Mouse (Mus musculus) urinary bladder, postnatal 4 days (tissue): ENCODE measurements around the gene Pdx1.

Experiments
- DNase-seq, 2 experiments: peaks; one replicate each; pipeline ENCODE4 v3.0.0; 2021 to 2022; ENCODE audit warnings: low spot score in 2 of 2

Pdx1 gene

DNA sequence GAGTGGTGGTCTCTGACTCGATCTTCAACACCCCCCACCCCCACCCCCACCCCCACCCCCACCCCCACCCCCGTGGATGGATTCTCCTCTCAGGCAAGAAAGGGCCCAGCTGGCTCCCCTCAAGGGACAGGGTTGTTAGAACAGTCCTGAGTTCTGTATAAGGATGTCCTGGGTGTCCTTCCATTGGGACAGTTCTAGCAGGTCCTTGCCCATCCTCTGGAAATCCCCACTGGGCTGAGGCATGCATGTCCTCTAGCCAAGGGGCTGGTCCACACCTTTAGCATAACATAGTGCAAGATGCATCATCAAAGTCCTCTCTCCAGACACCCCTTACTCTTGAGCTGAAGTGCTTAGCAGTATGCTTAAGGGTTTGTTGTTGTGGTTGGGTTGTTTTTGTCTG, 40.0 kb downstream of the Pdx1 start:
- no peak for DNase-seq

DNA sequence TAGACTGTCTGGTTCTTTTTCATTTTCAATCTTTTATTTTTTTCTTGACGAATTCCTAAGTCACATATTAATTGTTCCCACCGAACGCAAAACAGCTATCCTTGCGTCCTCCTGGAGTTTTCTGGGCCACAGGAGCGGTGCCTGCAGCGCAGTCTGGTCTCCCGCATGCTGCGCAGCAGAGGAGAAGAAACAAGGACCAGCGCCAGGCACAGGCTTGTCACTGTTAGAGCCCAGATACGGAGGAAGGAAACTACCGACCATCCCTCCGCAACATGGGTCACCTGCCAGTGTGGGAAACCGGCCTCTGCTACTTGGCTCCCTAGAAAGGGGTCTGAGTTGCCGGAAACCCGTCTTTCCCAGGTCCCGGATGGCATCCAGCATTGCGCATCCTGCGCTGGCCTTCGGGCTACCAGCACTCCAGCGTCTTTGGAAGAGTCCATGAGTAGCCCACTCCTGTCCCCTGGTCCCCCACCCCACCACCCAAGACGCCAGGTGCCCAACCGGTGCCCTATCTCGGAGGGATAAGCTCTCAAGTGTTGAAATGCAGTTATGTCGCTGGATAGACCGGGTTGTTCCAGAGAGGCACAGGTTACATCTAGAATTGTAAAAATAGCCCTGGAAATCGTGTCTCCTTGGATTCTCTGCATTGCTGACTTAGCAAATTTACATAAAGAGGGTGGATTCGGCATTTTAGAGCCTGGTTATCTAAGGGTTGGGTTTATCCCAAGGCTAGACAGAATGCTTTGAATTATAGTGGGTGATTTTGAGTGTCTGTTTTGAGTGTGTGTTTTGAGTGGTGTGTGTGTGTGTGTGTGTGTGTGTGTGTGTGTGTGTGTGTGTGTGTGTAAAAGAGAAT, 43.3 kb downstream of the Pdx1 start:
- no peak for DNase-seq

DNA sequence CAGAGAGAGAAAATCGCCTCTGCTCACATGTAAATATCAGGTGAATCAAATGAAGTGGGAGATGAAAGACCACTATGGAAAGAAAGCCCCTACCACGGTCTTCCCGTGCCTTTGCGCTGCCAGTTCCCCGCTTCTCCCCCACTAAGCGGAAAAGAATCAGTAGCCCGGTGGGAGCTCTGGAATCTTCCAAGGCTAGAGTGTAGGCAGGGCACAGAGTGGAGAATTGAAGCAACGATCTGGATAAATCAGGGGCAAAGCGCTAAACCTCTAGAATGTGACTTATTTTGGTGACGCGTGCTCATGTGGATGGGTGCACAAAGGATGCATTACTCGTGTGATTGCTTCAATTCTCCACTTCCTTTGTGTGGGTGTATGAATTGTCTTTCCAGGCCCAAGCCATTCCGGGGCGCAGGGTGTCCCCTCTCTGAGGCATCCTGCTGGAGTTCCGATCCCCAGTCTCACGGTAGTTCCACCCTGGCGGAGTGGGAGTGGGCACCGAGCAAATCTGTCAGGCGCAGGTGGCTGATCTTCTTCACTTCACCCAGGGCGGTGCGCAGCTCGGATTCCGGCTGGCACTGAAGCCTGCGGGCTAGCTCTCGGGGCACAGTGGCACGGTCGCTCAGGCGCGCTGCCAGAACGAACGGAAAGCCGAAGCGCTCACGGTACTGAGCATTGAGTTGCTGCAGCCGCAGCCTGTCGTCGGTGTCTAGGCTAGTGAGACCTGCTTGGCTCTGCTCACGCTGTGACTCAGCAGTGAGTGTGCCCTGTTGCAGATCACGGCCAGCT, 45.1 kb downstream of the Pdx1 start:
- DNase-seq, result no peak

DNA sequence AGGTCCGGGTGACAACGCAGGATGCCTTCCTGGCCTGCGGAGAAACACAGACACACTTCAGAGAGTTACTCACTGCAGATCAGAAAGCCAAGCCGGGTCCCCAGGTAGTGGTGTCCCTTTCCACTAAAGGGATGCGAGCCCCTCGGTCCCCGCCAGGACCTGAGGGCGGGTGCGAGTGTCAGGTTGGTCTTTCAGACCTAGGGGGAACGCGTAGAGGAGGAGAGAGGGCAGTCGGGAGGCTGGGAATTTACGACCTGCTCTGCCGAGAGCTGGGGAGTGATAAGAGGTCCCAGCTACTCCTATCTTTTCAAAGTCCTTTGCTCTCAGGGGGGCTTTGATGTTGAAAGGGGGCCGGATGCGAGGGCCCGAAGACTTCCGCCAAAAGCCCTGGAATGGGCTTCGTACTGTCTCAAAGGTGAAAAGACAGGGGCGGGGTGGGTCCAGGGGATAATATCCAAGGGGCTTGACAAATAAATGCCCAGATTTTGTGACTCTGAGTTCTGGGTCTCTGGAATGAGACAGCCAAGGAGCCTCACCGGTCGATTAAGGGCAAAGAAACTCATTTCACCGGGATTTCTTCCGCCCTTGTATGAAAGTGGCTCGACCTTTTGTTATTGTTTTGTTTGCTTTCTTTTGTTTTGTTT, 45.8 kb downstream of the Pdx1 start:
- no peak for DNase-seq

DNA sequence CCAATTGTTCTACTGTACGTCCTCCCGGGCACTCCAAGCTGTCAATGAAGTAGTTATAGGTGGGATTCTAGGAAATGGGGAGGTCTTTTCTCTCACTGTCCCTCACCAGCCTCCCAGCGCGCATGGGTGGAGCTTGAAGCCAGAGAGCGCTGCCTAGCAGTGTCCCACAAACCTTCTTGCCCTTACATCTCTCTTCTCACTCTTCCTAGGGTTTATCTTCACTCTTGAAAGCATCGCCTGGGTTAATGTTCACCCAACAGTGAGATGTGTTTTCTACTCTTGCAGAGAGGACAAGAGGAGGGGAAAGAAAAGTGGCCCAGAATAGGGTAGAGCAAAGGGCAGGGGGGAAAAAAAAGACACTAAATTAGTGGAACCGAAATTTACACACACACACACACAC, 47.6 kb downstream of the Pdx1 start:
- no peak for DNase-seq

DNA sequence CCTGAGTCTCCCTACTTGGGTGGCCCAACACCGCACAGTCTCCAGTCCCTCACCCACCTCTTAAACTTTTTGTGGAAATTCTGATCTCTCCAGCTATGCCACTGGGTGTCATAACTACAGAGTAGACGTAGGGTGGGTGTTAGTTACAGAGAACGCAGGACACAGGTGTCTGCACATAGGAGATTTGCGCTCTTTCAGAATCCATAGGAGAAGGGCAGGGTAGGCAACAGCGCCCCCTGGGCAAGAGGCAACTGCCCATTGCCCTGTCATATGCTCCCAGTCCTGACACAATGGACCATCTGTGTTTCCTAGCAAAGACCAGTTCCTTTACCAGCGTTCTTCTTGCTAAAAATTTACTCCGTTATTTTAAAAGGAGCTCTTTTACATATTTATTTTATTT, 48.2 kb downstream of the Pdx1 start:
- no peak for DNase-seq

- DNase-seq, result no peak
Measured at GRCm38 (mm10) chr5:147319653-147320052, 49.9 kb downstream of the Pdx1 start.

- no peak for DNase-seq
Measured at GRCm38 (mm10) chr5:147322183-147322582, 52.4 kb downstream of the Pdx1 start, which contains the start of gene Urad. Urad (minus strand) TSS chr5:147322440.

- DNase-seq, result peak in 1 of 2 experiments; percentile 76
Measured at GRCm38 (mm10) chr5:147323237-147323917, 53.6 kb downstream of the Pdx1 start.
